Mouse (Mus musculus): ENCODE results near the gene Bbx. TPM values are rescaled to one million over a fixed set of nuclear protein-coding genes. Genes with fewer than 3 reads are reported as not detected.
A peak's percentile ranks its signal among the peaks of the same experiment; 100 is the strongest.

Bbx gene
- total RNA-seq, 4 experiments from 2014 or later, result 23.5 to 28.2 (median 25.4) TPM

GRCm38 (mm10) chr16:50167983-50168299 is 264.2 kb downstream of the Bbx start:
- DNase-seq (ENCODE audit: low spot score in 2 of 2), result no peak

DNA sequence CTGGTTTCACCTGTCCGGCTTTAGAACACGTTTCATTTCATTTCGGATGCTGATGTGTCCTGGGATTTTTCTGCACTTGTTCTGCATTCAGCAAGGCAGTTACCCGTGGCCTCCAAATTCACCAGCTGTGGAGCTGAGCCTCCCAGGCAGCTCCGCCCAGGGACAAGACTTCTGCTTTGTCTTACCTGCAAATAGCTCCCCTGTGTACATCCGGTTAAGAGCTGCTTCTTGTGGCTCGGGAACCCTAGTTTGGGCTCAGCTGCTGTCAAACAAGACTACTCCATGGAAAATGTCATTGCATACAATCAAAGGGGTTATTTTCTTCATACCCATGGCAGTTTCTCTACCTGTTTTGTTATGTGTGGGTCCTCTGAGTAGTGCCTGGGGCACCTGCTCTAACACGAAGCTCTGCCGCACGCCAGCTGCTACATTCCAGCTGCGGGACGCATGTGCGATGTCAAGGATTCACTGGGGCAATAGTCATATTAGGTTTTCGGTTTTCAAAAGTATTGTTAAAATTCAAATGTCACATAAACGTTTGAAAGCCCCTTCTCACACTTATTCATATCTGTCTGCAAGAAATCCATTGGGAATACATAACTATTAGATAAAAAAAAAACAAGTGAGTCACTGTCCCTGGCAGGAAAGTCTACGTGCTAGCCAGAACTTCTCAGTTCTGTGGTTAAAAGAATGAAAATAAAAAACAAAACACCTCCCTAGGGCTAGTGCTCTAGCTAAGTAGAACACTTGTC is 264.8 kb downstream of the Bbx start:
- no peak for DNase-seq (ENCODE audit: low spot score in 2 of 2)

- DNase-seq (ENCODE audit: low spot score in 2 of 2), result no peak
These were observed 271.5 kb downstream of the Bbx start for GRCm38 (mm10) chr16:50160418-50161271.

DNA sequence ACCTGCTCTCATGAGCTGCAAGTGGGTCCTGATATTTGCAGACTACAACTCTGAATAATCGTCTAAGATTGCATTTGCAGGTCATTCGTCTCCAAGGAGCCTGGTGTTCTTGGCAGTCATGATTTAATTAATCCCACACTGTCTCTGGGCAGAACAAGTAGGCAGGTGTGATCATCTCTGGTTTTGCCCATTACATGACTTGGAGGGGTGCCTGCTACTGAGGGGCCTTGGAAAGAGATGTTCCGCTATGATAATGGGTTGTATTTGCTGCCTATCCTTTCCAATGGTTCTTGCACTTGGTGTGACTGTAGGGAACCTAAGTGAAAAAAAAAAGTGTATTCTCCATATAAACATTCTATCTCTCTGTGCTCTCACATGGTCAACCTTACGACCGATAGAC is 273.6 kb downstream of the Bbx start:
- DNase-seq (ENCODE audit: low spot score in 2 of 2), result no peak

- DNase-seq (ENCODE audit: low spot score in 2 of 2), result no peak
These were observed 282.6 kb downstream of the Bbx start for GRCm38 (mm10) chr16:50149606-50150005.

GRCm38 (mm10) chr16:50147900-50148299 is 284.3 kb downstream of the Bbx start:
- DNase-seq (ENCODE audit: low spot score in 2 of 2), result peak in 1 of 2 experiments; percentile 11

Other genes with a start within 250 kb of the Bbx start
- gene Ccdc54, start 158.8 kb upstream of the Bbx start, total RNA-seq (2022), result not detected

All from left cerebral cortex, adult 8-10 months (tissue).